Mouse (Mus musculus) E14TG2a.4 (cell line): ENCODE data around the gene Pdlim1.

Source experiments
- CTCF ChIP-seq: conservative IDR thresholded peaks from 2 replicates; pipeline ENCODE4 v1.5.1; 2014; ENCODE audit warnings: low read length
- POU5F1 ChIP-seq: IDR thresholded peaks from 2 replicates; pipeline ENCODE4 v1.6.1; 2014; ENCODE audit warnings: low read length, borderline replicate concordance

GRCm38 (mm10) chr19:40255561-40255960 lies 16.1 kb downstream of the Pdlim1 start:
- no peak for TF ChIP-seq CTCF
- TF ChIP-seq POU5F1, result no peak
